Mouse (Mus musculus): ENCODE measurements around the gene Fignl1. TPM values are rescaled to one million over a fixed set of nuclear protein-coding genes. Genes with fewer than 3 reads are reported as not detected.

Gene Fignl1
- 1 to 10 TPM in 1 of 2 experiments, under 1 TPM in 1; 0.73 to 1.0 TPM for total RNA-seq (2021)

- intact Hi-C loops (cut with DNase I), result no loop called here
- DNase-seq (ENCODE audit: low spot score in 2 of 2), result peak; percentile 95
Measured at GRCm38 (mm10) chr11:11808820-11809403, at the start of gene Fignl1. Fignl1 (minus strand) TSS chr11:11808962.

GRCm38 (mm10) chr11:11856959-11857358 lies 48.2 kb upstream of the Fignl1 start:
- no peak for DNase-seq (ENCODE audit: low spot score in 2 of 2)
- intact Hi-C loops (cut with DNase I), result no loop called here

- DNase-seq (ENCODE audit: low spot score in 2 of 2), result peak in 1 of 2 experiments; percentile 15
Measured at GRCm38 (mm10) chr11:11855685-11856131, 46.9 kb upstream of the Fignl1 start.

GRCm38 (mm10) chr11:11855061-11855672 lies 46.4 kb upstream of the Fignl1 start:
- DNase-seq (ENCODE audit: low spot score in 2 of 2), result no peak
- intact Hi-C loops (cut with DNase I), result no loop called here

More at GRCm38 (mm10) chr11:11855685-11856131, 46.9 kb upstream of the Fignl1 start:
- intact Hi-C loops (cut with DNase I), result no loop called here

GRCm38 (mm10) chr11:11853731-11854461 lies 45.1 kb upstream of the Fignl1 start:
- no peak for DNase-seq (ENCODE audit: low spot score in 2 of 2)
- intact Hi-C loops (cut with DNase I), result no loop called here

GRCm38 (mm10) chr11:11851957-11852505 lies 43.3 kb upstream of the Fignl1 start:
- intact Hi-C loops (cut with DNase I), result no loop called here
- DNase-seq (ENCODE audit: low spot score in 2 of 2), result no peak

GRCm38 (mm10) chr11:11850476-11851267 lies 41.9 kb upstream of the Fignl1 start:
- no peak for DNase-seq (ENCODE audit: low spot score in 2 of 2)
- intact Hi-C loops (cut with DNase I), result no loop called here

GRCm38 (mm10) chr11:11849513-11850311 lies 41.0 kb upstream of the Fignl1 start:
- intact Hi-C loops (cut with DNase I), result no loop called here
- DNase-seq (ENCODE audit: low spot score in 2 of 2), result no peak

- intact Hi-C loops (cut with DNase I), result no loop called here
- no peak for DNase-seq (ENCODE audit: low spot score in 2 of 2)
Measured at GRCm38 (mm10) chr11:11848467-11848866, 39.7 kb upstream of the Fignl1 start.

GRCm38 (mm10) chr11:11845044-11845443 lies 36.3 kb upstream of the Fignl1 start:
- DNase-seq (ENCODE audit: low spot score in 2 of 2), result no peak
- intact Hi-C loops (cut with DNase I), result no loop called here

GRCm38 (mm10) chr11:11844367-11844971 lies 35.7 kb upstream of the Fignl1 start:
- DNase-seq (ENCODE audit: low spot score in 2 of 2), result peak; percentile 8 to 20
- intact Hi-C loops (cut with DNase I), result no loop called here

- no peak for DNase-seq (ENCODE audit: low spot score in 2 of 2)
- intact Hi-C loops (cut with DNase I), result no loop called here
Measured at GRCm38 (mm10) chr11:11841590-11841989, 32.8 kb upstream of the Fignl1 start.

- no peak for DNase-seq (ENCODE audit: low spot score in 2 of 2)
- intact Hi-C loops (cut with DNase I), result no loop called here
Measured at GRCm38 (mm10) chr11:11840746-11841145, 32.0 kb upstream of the Fignl1 start.

- no peak for DNase-seq (ENCODE audit: low spot score in 2 of 2)
- intact Hi-C loops (cut with DNase I), result no loop called here
Measured at GRCm38 (mm10) chr11:11839874-11840273, 31.1 kb upstream of the Fignl1 start.

- no peak for DNase-seq (ENCODE audit: low spot score in 2 of 2)
- intact Hi-C loops (cut with DNase I), result no loop called here
Measured at GRCm38 (mm10) chr11:11837384-11837783, 28.6 kb upstream of the Fignl1 start.

- intact Hi-C loops (cut with DNase I), result no loop called here
- no peak for DNase-seq (ENCODE audit: low spot score in 2 of 2)
Measured at GRCm38 (mm10) chr11:11836713-11837370, 28.1 kb upstream of the Fignl1 start.

GRCm38 (mm10) chr11:11836262-11836661 lies 27.5 kb upstream of the Fignl1 start:
- DNase-seq (ENCODE audit: low spot score in 2 of 2), result no peak
- intact Hi-C loops (cut with DNase I), result no loop called here

- intact Hi-C loops (cut with DNase I), result no loop called here
- DNase-seq (ENCODE audit: low spot score in 2 of 2), result no peak
Measured at GRCm38 (mm10) chr11:11835791-11836190, 27.0 kb upstream of the Fignl1 start.

Data from left cerebral cortex, postnatal 25 days (tissue).